Mouse (Mus musculus) naive thymus-derived CD4-positive, alpha-beta T cell, adult 5 months (primary cell): ENCODE data around the gene Foxf2. TPM values are rescaled to one million over a fixed set of nuclear protein-coding genes. Genes with fewer than 3 reads are reported as not detected.

Experiments used
- polyA plus RNA-seq: library from polyadenylated mRNA; unstranded; fragments of 100-300 nt; shearing (Covaris generic); gene quantifications from one replicate; pipeline ENCODE4 v1.2.1, GENCODE M21; 2017

Gene Foxf2
- polyA plus RNA-seq = not detected

DNA sequence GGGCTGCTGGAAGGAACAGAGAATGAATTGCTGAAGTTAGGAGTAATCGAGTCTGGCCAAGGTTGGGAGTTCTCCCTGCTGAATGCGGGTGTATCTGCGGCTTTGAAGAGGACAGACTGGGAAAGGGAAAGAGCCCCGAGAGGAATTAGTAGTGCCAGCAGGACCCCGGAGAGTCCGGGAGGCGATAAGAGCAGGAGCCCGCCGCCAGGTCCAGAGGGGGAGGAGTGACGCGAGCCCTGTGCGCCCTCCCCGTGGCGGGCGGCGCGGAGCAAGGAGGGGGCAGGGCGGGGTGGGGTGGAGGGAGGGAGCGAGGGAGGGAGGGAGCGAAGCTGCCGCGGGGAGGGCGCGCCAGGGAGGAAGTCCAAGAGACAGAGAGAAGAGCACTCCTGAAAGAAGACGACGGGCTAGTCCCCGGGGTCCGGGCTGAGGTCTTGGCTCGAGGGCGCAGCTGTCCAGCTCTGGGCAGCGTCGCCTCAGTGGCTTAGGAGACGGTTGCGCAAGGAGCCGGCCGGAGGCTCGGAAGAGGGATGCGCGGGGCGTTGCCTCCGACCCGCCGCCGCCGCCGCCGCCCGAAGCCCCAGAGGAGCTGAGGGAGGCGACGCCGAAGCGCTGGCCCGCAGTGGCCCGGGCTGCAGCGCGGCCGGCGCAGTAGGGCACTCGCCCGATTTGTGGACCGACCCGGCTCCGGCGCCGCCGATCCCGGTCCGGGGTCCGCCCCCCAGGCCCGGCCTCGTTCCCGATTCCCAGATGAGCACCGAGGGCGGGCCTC is at the start of gene Foxf2:
Gene Foxf2 (plus strand): TSS at position 484 of the 769 bp plus-strand sequence.

Other genes with a start within 250 kb of the Foxf2 start
- 0.42 TPM for gene Foxq1, start 69.7 kb upstream of the Foxf2 start, polyA plus RNA-seq
- gene A530084C06Rik, start 66.5 kb upstream of the Foxf2 start, polyA plus RNA-seq = not detected
- not detected for gene Foxc1, start 180.8 kb downstream of the Foxf2 start, polyA plus RNA-seq